Mouse (Mus musculus) spleen, embryonic (tissue): ENCODE data around the gene Gm10203.

Experiments
- CTCF ChIA-PET: fragments of 350-600 bp; sonication (Branson Sonifier 250); formaldehyde crosslinking; loops from one replicate; lab custom pipeline; 2022; lab: Charles Lee

The Gm10203 gene

DNA sequence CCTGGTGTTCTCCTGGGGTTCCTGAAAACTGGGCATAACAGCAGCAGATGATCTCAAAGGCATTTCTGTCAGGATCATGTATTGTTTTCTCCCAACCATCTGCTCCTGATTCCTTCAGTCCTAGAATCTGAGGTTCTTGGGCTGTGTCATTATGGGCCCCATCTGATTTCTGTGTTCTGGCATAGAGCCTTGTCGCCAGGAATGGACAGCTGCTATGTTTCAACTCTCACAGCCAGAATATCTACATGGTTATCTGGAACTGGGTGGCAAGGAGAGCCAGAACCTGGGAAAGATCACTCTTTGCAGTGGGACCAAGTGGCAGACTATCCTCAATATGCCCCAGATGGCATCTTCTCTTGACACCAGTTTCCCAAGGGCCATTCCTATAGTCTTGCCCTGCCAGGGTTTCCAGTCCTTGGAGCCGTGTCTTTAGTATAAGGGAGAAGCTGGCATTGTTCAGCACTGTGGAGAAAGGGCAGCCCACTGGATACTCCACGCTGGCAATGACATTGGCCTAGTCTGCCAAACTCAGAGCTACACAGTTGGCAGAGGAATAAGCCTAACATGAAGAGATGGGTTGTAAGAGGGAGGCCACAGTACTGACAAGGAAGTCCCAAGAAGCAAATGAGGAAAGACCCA is 45.1 kb downstream of the Gm10203 start:
- CTCF ChIA-PET: no interaction called here

DNA sequence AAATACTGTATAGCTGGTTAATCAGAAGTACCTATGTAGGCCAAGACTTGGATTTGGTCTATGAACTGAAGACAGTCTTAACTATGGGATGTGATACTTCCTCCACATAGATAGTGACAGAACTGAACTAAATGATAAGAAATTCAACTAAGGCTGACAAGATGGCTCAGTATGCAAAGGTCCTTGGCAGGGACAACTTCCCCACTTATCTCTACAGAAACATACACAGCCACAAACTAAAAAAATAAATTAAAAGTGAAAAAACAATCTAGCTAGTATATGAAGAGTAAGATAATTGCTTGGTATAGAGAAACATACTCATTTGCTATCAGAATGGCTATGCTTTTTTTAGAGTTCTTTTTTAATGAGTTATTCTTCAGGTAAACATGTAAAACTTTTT is 49.1 kb downstream of the Gm10203 start:
- CTCF ChIA-PET: no interaction called here
